Mouse (Mus musculus) right cerebral cortex, postnatal 14 days (tissue): ENCODE data around the gene Pih1d3.
A peak's percentile ranks its signal among the peaks of the same experiment; 100 is the strongest.

Experiments
- DNase-seq: peaks from one replicate; pipeline ENCODE4 v3.0.0; 2022

Gene Pih1d3

DNA sequence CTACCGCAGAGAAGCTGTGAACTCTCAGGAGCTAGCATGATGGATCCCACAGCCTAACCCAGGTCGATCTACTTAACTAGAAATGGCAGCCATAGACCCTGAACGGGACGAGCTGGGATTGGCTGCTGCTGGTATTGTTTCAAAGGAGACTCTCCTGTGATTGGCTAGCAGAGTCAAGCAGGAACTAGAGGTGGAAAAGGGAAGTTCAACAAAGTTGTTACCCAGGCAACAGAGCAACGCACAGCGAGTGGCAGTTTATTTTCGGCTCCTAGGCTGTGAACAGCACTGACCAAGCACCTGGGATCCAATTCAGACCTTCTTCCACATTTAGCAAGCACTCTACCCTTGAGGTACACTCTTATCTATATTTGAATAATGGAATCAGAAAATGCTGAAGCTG is at the start of gene Pih1d3, which contains the start of gene 4931428L18Rik:
Gene Pih1d3, plus strand, starts transcription at position 275 of the 400 bp plus-strand sequence.
Gene 4931428L18Rik, minus strand, starts transcription at position 121 of the 400 bp plus-strand sequence.
- DNase-seq = no peak

DNA sequence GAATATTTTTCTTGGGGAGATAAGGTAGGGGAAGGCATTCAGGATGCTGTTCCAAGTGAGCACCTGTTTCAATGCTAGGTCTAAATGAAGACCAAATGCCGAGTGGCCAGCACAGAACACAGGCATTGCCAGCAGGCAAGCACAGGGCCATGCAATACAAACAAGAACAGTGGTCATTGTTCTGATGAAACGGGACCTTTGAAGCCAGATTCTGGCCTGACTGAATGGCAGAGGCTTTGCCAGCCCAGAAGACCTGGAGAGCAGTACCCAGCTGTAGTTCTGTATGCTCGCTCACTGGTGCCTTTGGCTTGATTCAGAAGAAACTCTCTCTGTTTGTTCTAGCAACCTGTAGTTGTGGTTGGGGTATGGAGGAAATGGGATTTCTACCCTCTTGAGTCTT is 47.2 kb upstream of the Pih1d3 start:
- DNase-seq = no peak

DNA sequence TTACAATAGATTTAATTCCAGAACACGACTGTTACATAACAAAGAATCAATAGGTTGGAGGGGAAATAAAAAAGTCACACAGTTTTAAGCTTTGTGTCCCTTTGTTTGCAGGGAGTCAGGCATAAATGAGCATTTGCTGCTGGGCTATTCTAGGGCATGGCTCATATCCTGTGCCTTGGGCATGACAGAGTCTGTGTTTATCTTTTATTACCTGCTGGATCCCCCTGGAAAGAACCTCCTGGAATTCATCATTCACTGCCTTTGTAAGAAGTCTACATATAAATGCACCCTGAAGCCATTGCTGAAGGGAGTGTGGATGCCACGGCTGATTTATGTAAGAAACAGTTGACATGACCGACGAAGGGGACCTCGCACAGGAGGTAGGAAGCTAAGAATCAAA is 46.5 kb upstream of the Pih1d3 start, which contains the start of gene Lgsn:
Gene Lgsn, plus strand, starts transcription at position 301 of the 400 bp plus-strand sequence.
- no peak for DNase-seq

DNA sequence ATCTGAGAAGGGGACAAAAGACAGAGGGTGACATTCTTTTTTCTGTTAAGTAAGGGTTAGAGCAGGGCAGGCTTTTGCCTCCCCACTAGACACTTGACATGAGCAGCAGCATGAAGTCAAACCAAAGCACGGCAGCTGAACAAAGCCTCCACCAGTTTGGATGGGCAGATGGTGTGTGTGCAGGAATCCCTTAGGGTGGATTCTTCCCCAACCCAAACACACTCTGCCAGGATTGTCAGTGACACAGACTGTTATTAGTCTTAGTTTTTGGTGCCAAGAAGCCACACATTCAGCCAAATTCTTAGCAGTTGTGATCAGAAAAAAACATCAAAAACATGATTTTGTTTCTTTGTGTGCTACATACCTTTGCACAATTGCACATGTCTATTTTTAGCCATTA is 44.4 kb upstream of the Pih1d3 start:
- DNase-seq = no peak

DNA sequence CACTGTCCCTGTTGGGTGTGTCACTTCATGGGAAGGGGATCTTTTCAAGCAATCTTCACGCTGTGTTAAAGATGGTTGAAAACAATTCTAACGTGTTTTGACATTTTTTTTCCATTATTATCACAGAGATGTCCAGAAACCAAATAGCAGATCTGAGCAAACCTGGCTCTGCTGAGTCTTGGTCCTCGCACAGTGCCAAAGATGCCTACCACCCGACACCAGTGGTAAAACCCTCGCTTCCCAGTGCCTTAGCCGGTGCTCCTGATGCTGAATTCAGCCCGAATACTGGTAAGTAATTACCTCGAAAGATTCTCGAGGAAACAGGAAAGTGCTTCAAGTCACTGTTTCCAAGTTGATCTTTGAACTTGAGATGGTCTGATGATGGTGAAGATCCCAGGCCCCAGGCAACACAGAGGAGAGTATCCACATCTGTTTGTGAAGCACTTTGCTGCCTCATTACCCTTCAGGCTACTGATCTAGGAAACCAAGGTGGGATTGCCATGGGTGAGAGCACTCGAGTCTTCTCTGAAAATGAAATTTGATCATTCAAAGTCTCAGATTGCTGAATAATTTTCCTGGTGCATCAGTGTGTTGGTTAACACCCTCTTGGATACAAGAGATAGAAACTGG is 32.3 kb upstream of the Pih1d3 start:
- DNase-seq = no peak

DNA sequence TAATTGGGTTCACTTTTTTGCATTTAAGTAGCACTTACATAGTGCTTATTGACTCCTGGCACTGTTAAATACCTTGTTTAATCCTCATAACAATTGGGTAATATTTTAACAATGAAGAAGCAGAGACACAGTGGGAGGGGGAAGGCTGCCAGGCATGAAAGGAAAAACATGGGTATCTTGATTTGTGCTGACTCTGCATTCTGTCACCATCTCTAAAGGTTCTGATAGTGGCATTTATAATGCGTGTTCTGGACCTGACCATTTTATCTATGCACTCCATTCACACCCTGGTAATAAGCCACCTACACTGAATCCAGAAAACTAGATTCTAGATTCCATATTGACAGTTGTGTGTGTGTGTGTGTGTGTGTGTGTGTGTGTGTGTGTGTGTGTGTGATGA is 27.0 kb upstream of the Pih1d3 start:
- no peak for DNase-seq

DNA sequence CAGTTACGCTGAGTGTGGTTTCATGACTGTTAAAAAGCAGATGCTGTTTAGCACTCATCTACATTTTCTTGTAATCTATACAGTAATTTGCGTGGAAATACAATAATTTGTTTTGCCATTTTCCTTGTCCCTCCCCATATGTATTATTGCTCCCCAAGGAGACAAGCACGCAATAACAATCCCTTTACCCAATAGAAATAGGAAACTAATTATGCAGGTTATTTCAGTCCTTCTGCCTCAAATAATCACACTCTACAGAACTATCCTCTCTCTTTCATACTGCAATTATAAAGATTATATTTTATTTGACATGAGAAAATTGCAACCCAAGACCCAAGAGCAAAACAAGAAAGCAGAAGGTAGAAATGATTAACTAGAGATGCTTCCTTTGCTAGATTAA is 25.7 kb upstream of the Pih1d3 start:
- DNase-seq = no peak

DNA sequence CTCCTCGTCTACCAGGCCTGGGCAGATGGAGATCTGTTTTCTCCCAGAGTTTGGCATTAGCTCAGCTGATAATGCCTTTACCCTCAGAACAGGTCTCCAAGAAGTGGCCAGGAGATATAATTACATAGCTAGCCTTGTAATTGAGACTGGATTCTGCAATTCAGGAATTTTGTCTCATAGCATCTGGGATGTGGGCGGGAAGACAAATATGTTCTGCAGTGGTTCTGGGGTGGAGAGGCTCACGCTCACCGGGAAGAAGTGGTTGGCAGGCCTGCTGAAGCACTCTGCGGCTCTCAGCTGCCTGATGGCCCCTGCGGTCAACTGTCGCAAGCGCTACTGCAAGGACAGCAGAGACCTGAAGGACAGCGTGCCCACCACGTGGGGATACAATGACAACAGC is 18.9 kb upstream of the Pih1d3 start:
- no peak for DNase-seq

DNA sequence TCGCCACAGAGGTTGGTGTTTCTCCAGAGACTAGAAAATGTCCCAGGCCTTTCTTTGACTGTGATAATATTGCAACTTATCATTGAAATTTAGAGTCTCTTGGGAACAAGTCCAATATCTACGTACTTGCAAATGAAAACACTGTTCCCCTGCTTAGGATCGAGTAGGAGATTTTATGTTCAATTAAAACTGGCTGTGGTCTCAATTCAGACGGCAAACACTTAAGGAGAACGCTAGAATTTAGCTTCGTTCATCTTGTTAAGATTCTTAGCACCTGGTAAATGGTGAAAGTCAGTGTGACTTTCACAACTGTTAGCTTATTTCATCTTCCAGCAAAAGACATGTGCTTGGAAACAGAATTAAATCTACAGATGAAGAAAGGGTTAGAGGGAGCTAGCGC is 17.3 kb upstream of the Pih1d3 start:
- no peak for DNase-seq

DNA sequence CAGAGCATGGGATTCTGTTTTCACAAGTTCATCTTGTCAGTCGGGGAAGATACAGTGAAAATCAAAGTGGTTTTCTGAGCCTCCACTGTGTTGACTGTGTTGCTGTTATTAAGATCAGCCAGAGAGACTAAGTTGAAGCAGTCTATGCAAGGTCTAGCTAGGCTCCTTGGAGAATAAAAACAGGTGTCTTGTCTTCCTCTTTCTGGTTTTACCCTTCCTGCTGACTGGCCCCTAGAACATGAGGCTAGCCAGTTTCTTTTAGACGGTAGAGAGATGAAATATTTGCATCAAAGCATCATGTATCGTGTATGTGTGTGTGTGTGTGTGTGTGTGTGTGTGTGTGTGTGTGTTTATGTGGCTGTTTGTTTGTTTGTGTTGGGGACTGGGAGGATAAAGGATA is 16.9 kb upstream of the Pih1d3 start:
- no peak for DNase-seq

DNA sequence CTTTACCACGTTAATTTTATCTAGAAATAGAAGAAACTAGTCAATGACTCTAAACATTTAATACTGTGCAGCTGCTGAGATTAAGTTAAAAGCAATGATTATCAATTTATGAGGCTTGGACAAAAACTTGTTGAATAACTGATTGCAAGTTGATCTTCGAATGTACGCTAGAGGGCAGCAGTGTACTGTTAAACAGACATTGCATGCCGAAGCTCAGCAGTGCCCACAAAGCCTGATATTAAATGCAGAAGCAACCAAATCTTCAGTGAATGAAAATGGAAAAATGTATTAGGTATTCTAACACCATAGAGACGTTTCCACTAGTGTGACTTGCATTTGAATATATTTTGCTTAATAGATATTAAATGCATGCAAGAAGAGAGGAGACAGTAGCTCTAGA is 12.5 kb upstream of the Pih1d3 start:
- peak; percentile 62 for DNase-seq

DNA sequence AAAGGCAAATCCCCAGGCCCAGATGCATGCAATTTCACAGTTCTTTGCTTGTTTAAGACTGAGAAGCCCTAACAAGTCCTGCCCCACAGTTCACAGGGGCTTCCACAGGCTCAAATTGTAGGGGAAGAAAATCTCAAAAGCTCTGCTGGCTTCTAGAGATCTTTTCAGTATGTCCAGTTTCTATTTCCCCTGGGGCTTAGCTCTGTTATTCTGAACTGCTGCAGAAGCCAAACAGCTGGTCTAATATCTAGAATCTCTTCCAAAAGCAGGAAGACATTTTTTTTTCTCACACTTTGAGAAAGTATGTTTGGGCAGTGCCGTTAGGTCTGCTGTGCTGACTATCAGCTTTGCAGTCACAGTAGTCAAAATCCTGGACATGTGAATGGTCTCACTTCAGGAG is 7.8 kb upstream of the Pih1d3 start:
- no peak for DNase-seq

DNA sequence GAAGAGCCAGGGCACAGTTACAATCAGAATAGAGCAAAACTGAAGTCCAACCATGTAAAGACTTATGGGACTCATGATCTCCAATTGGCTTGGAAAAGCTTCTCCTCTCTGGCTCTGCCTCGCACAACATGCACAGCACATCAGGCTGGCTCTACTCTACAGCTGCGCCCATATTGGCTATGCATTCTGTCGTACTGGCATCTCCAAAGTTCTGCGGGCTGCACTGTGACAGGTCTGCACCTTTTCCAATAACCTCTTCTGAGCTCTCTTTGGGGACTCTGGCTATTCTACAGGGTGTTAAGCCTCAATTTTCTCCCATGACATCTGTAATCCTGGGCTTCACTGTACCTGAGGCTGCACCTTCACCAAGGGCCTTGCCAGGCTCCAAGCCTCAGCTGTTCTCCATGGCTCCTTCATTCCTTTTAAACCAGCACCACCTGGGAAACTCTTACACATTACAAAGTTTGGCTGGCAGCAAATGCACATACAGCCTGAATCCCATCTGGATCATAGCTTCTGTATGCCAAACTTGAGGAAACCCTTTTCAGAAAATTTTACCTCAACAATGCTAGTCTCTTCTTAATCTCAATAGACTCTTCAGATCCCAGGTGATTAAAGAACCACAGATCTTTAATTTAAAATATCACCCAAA is 1.9 kb upstream of the Pih1d3 start:
- no peak for DNase-seq

DNA sequence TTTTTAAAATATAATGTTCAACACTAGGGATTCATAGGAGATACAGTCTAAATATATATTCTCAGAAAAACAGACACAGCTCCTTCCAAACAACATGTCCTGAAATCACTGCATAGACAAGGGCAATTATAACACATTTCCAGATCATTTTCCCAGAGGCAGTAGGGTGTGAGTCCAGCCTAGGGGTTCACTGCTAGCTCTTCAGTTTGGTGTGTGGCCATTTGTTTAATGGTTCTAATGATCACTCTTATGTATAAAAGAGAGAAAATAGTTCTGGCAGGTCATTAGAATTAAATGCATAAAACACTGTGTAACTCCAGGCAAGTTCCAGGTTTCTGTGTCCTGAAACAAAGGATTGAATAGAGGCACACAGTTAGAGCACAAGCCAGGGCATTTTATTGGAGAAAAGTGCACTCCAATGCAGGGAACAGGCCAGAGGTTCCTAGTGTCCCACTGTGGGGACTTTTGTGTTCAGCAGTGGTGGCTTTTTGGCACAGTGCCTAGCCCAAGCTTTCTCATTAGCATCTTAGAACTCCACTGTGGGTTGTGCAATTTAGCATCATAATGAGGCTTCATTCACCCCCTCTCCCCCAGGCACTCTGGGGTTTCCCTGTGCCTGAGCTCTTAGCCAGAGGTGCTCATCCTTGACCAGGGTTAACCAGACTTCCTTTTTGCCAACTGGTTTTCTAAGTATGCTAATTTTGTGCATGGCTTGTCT is 10.8 kb downstream of the Pih1d3 start:
- peak; percentile 25 for DNase-seq

DNA sequence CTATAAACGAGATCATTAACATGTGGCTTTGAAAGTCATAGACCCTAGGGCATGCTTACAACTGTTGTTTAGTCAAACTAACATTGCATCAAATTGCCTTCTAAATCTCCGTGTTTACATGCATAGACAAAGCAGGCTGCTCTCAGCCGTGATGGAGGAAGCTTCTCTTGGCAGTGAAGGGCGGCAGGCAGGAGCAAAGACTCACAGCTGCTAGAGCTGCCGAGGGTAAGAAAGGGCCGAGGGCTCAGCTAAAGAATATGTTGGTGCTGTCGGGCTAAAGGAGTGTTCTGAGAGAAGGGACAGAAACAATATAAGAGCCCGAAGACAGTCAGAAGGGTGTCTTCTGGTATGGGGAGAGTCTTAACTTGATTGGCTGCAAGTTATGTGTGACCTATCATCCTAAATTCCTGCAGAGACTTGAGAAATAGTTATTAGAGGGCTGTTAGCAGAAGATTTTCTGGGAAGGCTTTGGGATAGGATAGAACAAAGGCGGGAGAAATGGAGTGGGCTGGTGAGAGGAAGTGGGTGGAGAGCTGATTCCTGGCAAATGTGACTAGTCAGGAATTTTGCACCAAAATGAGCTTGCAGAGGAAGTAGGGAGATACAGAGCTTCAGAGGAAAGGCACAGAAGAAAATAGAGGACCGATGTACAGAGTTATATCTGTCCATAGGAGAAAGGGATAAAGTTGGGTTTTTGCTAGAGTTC is 37.7 kb downstream of the Pih1d3 start:
- DNase-seq = no peak
